Mouse (Mus musculus) limb, embryonic 15.5 days (tissue): ENCODE data around the gene Bok. TPM values are rescaled to one million over a fixed set of nuclear protein-coding genes. Genes with fewer than 3 reads are reported as not detected.

Experiments used
- ATAC-seq: fragments of 200-750 bp; cut with Nextera tagmentation; 2 replicates; pipeline ENCODE4 v1.8.0; 2017; ENCODE audit warnings: low read depth, moderate TSS enrichment; ENCODE audit not compliant: insufficient number of reproducible peaks, low FRiP score, low TSS enrichment
- H3K27ac ChIP-seq: fragments of 300-500 bp; sonication (generic); 2 replicates; pipeline ENCODE4 v1.5.1; 2015; ENCODE audit warnings: moderate library complexity, mild to moderate bottlenecking, inconsistent platforms
- H3K27me3 ChIP-seq: fragments of 300-500 bp; sonication (generic); 2 replicates; pipeline ENCODE4 v1.6.1; 2015; ENCODE audit warnings: inconsistent platforms
- H3K36me3 ChIP-seq: fragments of 300-500 bp; sonication (generic); 2 replicates; pipeline ENCODE4 v1.6.1; 2015; ENCODE audit warnings: inconsistent platforms
- H3K4me1 ChIP-seq: fragments of 300-500 bp; sonication (generic); 2 replicates; pipeline ENCODE4 v1.6.1; 2015; ENCODE audit warnings: inconsistent platforms
- H3K4me2 ChIP-seq: fragments of 300-500 bp; sonication (generic); 2 replicates; pipeline ENCODE4 v1.6.1; 2015; ENCODE audit warnings: mild to moderate bottlenecking, inconsistent platforms
- H3K4me3 ChIP-seq: fragments of 300-500 bp; sonication (generic); 2 replicates; pipeline ENCODE4 v1.5.1; 2015; ENCODE audit warnings: mild to moderate bottlenecking, inconsistent platforms
- H3K9ac ChIP-seq: fragments of 300-500 bp; sonication (generic); 2 replicates; pipeline ENCODE4 v1.6.1; 2015; ENCODE audit warnings: inconsistent platforms
- H3K9me3 ChIP-seq: fragments of 300-500 bp; sonication (generic); 2 replicates; pipeline ENCODE4 v1.6.1; 2016; ENCODE audit warnings: inconsistent platforms
- WGBS: fragments of 180-500 bp; shearing (Covaris S2); methylation state at CpG from one replicate; pipeline ENCODE4 v1.1.7; 2015; 5-methylcytosine and 5-hydroxymethylcytosine counted together
- polyA plus RNA-seq: library from polyadenylated mRNA; unstranded; fragments of >200 nt; fragmentation: Nextera tagmentation; extraction: Ambion mirVana; gene quantifications from 2 replicates; pipeline ENCODE4 v1.2.1, GENCODE M21; 2015

The Bok gene
- polyA plus RNA-seq, 1 experiment from 2014 or later, result 40.5 TPM

GRCm38 (mm10) chr1:93725665-93726064, 40.2 kb downstream of the Bok start:
- no peak overlapping the region for H3K4me3 ChIP-seq
- no peaks in the 10 kb centered on the region for H3K4me1 ChIP-seq
- no peak overlapping the region for H3K4me2 ChIP-seq
- H3K9me3 ChIP-seq, result no peaks in the 10 kb centered on the region
- H3K9ac ChIP-seq, result no peak overlapping the region
- WGBS, result 90% methylated on average over 5 of the region's 5 CpGs
- H3K27me3 ChIP-seq, result no peaks in the 10 kb centered on the region
- H3K27ac ChIP-seq, result no peak overlapping the region
- peaks cover 28% of the 10 kb centered on the region; the same call in 1 of the 2 replicates for H3K36me3 ChIP-seq
- ATAC-seq, result no peak

- no peak overlapping the region for H3K27ac ChIP-seq
- no peak overlapping the region for H3K4me2 ChIP-seq
- WGBS, result 85% methylated on average over 3 of the region's 3 CpGs
- H3K4me3 ChIP-seq, result no peak overlapping the region
- H3K4me1 ChIP-seq, result no peaks in the 10 kb centered on the region
- peaks cover 25% of the 10 kb centered on the region; the same call in 1 of the 2 replicates for H3K36me3 ChIP-seq
- no peaks in the 10 kb centered on the region for H3K27me3 ChIP-seq
- H3K9ac ChIP-seq, result no peak overlapping the region
- ATAC-seq, result no peak
- H3K9me3 ChIP-seq, result no peaks in the 10 kb centered on the region
Observed at GRCm38 (mm10) chr1:93726116-93726515, 40.7 kb downstream of the Bok start.

- no peak overlapping the region for H3K9ac ChIP-seq
- H3K27me3 ChIP-seq, result no peaks in the 10 kb centered on the region
- H3K9me3 ChIP-seq, result no peaks in the 10 kb centered on the region
- 66% methylated on average over 3 of the region's 3 CpGs for WGBS
- no peak overlapping the region for H3K4me3 ChIP-seq
- H3K4me1 ChIP-seq, result no peaks in the 10 kb centered on the region
- H3K4me2 ChIP-seq, result no peak overlapping the region
- H3K27ac ChIP-seq, result no peak overlapping the region
- no peak for ATAC-seq
- H3K36me3 ChIP-seq, result peaks cover 25% of the 10 kb centered on the region; the same call in 1 of the 2 replicates
Observed at GRCm38 (mm10) chr1:93726974-93727373, 41.5 kb downstream of the Bok start.

GRCm38 (mm10) chr1:93731103-93731502, 45.6 kb downstream of the Bok start:
- no peak for ATAC-seq
- Histone ChIP-seq H3K36me3 (0 out of 2 replicates have a peak, but pooled peaks cover 7% of the 10 kb centered on the region), H3K27ac (no peak overlapping the region), H3K4me1 (no peaks in the 10 kb centered on the region), H3K9me3 (no peaks in the 10 kb centered on the region), H3K9ac (no peak overlapping the region), H3K4me2 (no peak overlapping the region), H3K27me3 (no peaks in the 10 kb centered on the region), H3K4me3 (no peak overlapping the region)
- WGBS, result 89% methylated on average over 5 of the region's 5 CpGs

DNA sequence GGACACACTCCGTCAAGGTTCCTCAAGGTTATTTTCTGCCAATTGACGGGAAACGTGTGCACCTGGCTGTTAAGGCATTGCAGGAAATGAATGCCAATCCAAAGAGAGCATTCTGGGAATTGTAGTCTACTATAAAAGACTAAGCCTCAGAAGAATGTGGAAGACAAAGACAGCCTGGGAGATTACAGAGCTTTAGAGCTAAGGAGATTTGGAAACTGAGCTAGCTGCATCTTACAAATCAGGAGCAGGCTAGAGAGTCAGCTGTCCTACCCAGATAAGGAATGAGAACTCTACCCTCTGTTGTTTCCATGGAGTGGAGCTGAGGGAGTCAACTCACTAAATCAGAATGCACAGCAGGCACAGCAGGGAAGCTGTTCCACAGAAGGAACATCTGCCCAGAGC, 46.4 kb downstream of the Bok start:
- no peak overlapping the region for H3K27ac ChIP-seq
- no peak for ATAC-seq
- no peak overlapping the region for H3K9ac ChIP-seq
- 23% methylated on average over 3 of the region's 3 CpGs for WGBS
- H3K4me3 ChIP-seq, result no peak overlapping the region
- H3K27me3 ChIP-seq, result no peaks in the 10 kb centered on the region
- H3K9me3 ChIP-seq, result no peaks in the 10 kb centered on the region
- no peaks in the 10 kb centered on the region for H3K4me1 ChIP-seq
- 0 out of 2 replicates have a peak, but pooled peaks cover 7% of the 10 kb centered on the region for H3K36me3 ChIP-seq
- no peak overlapping the region for H3K4me2 ChIP-seq

DNA sequence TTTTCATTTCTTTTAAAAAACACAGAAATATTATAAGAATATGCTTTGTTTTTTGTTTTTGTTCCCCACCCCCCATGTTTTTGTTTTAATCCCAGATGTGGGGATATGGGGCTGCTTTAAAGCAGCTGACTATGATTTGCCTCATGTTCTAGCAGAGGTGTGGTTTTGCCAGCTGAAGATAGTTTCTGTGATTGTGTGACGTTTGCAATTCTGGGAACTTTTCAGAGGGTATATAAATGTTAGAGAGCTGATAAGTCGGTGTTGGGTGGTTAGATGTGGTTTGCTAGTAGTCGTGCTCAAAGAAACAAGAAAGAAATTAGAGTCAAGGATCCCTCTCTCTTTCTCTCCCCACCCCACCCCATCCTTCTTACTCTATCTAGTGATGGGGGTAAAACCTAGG, 50.4 kb downstream of the Bok start:
- Histone ChIP-seq H3K4me2 (no peak overlapping the region), H3K9ac (no peak overlapping the region), H3K27ac (no peak overlapping the region), H3K9me3 (no peaks in the 10 kb centered on the region), H3K27me3 (no peaks in the 10 kb centered on the region), H3K36me3 (0 out of 2 replicates have a peak, but pooled peaks cover 3% of the 10 kb centered on the region), H3K4me1 (no peaks in the 10 kb centered on the region), H3K4me3 (no peak overlapping the region)
- WGBS, result 84% methylated on average over 3 of the region's 3 CpGs
- ATAC-seq, result no peak

DNA sequence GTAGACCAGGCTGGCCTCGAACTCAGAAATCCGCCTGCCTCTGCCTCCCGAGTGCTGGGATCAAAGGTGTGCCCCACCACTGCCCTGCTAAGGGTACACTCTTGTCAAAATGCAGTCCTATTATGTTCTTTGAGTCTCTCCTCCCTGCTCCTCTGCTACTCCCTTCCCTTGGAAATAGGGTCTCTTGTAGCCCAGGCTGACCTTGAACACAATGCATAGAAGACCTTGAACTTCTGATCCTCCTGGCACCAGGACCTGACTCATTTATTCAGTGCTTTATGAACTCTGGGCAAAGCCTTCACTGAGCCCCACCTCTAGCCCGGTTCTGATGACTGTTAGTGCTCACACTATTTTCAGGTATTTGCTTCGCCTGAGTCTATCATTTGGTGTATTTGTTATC, 52.3 kb downstream of the Bok start:
- no peak for ATAC-seq
- WGBS, result 95% methylated on average over 5 of the region's 5 CpGs
- Histone ChIP-seq H3K9ac (no peak overlapping the region), H3K4me2 (no peak overlapping the region), H3K9me3 (no peaks in the 10 kb centered on the region), H3K4me1 (no peaks in the 10 kb centered on the region), H3K27me3 (no peaks in the 10 kb centered on the region), H3K4me3 (no peak overlapping the region), H3K27ac (no peak overlapping the region), H3K36me3 (peaks cover 8% of the 10 kb centered on the region; the same call in 1 of the 2 replicates)

DNA sequence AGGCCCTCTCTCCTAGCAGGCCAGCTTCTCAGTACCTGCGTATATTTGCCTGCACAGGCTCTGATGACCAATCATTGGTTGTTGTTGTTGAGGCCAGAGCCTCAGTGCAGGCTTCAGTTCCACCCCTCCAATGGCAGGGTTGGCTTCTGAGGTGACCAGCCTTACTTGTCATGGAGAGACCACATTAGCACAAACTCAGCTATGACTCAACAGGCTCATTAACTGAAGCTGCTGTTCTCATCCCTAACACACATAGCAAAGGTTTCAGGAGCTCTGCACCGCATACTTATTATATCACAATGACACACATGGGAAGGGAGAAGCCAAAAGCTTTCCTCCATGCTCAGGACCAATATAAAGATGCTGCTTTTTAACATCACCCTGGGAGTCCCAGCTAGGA, 55.2 kb downstream of the Bok start:
- no peak for ATAC-seq
- Histone ChIP-seq H3K27ac (no peak overlapping the region), H3K36me3 (peaks cover 11% of the 10 kb centered on the region), H3K9me3 (no peaks in the 10 kb centered on the region), H3K4me3 (no peak overlapping the region), H3K27me3 (no peaks in the 10 kb centered on the region), H3K4me2 (no peak overlapping the region), H3K9ac (no peak overlapping the region), H3K4me1 (no peaks in the 10 kb centered on the region)
- WGBS, result 92% methylated on average over 2 of the region's 2 CpGs

DNA sequence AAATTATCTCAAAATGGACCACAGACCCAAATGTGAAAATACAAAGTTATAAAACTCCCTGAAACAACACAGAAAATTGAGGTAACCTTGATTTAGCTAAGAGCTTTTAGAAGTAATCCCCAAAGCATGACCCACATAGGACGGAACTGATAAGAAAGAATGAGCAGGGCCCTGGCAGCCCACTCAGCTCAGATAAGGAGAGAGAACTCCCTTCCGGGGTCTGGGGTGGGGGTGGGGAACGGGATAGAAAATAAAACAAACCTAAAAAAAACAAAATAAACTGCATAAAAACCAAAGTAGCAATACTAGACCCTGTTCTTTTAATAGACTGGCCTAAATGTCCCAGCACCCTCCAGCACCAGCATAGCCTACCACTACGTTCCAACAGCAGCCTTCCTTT, 56.5 kb downstream of the Bok start:
- no peak overlapping the region for H3K9ac ChIP-seq
- WGBS, result 82% methylated on average over 4 of the region's 4 CpGs
- no peak overlapping the region for H3K4me2 ChIP-seq
- H3K27ac ChIP-seq, result no peak overlapping the region
- H3K4me1 ChIP-seq, result no peaks in the 10 kb centered on the region
- H3K27me3 ChIP-seq, result no peaks in the 10 kb centered on the region
- no peak overlapping the region for H3K4me3 ChIP-seq
- no peaks in the 10 kb centered on the region for H3K9me3 ChIP-seq
- peaks cover 11% of the 10 kb centered on the region for H3K36me3 ChIP-seq
- ATAC-seq, result no peak

GRCm38 (mm10) chr1:93742910-93743309, 57.5 kb downstream of the Bok start:
- no peak overlapping the region for H3K27ac ChIP-seq
- peaks cover 11% of the 10 kb centered on the region for H3K36me3 ChIP-seq
- no peaks in the 10 kb centered on the region for H3K9me3 ChIP-seq
- no peaks in the 10 kb centered on the region for H3K27me3 ChIP-seq
- no peak overlapping the region for H3K4me3 ChIP-seq
- no peak overlapping the region for H3K9ac ChIP-seq
- H3K4me2 ChIP-seq, result no peak overlapping the region
- ATAC-seq, result no peak
- no peaks in the 10 kb centered on the region for H3K4me1 ChIP-seq

Other genes starting within 250 kb of the Bok start
- gene Hdlbp, start 206.8 kb upstream of the Bok start, polyA plus RNA-seq, result 205 and 213 TPM in 2 replicates
- gene Farp2, start 173.6 kb upstream of the Bok start, polyA plus RNA-seq, result 7.9 and 8.7 TPM in 2 replicates
- 176 and 200 TPM in 2 replicates for gene Stk25, start 27.0 kb upstream of the Bok start, polyA plus RNA-seq
- 74.5 and 74.9 TPM in 2 replicates for gene Atg4b, start 65.8 kb downstream of the Bok start, polyA plus RNA-seq
- 51.4 and 55.1 TPM in 2 replicates for gene Thap4, start 69.2 kb downstream of the Bok start, polyA plus RNA-seq
- gene Dtymk, start 116.3 kb downstream of the Bok start, polyA plus RNA-seq, result 200 and 206 TPM in 2 replicates
- 12.7 and 13.4 TPM in 2 replicates for gene Ing5, start 118.3 kb downstream of the Bok start, polyA plus RNA-seq
- 15.8 and 16.9 TPM in 2 replicates for gene D2hgdh, start 139.2 kb downstream of the Bok start, polyA plus RNA-seq
- gene Gal3st2, start 175.6 kb downstream of the Bok start, polyA plus RNA-seq, result 0.20 TPM in 1 of 2 replicates, not detected in the other
- gene Gal3st2b, start 232.7 kb downstream of the Bok start, polyA plus RNA-seq, result 0.12 TPM in 1 of 2 replicates, not detected in the other